Mouse (Mus musculus) stomach, postnatal 0 days (tissue): ENCODE data around the gene Dcst1. TPM values are rescaled to one million over a fixed set of nuclear protein-coding genes. Genes with fewer than 3 reads are reported as not detected.

ENCODE experiments used
- ATAC-seq: fragments of 200-750 bp; cut with Nextera tagmentation; 2 replicates; pipeline ENCODE4 v1.8.0; 2017; ENCODE audit not compliant: low FRiP score, low TSS enrichment
- DNase-seq: peaks from one replicate; pipeline ENCODE4 v3.0.0-alpha.2; 2016; ENCODE audit warnings: low spot score
- H3K27ac ChIP-seq: fragments of 300-500 bp; sonication (generic); replicated peaks from 2 replicates; pipeline ENCODE4 v1.5.1; 2014; ENCODE audit warnings: mild to moderate bottlenecking, control low read depth
- H3K27me3 ChIP-seq: fragments of 300-500 bp; sonication (generic); 2 replicates; pipeline ENCODE4 v1.6.1; 2014; ENCODE audit warnings: low read length; ENCODE audit not compliant: control insufficient read depth, insufficient read depth
- H3K36me3 ChIP-seq: fragments of 300-500 bp; sonication (generic); 2 replicates; pipeline ENCODE4 v1.6.1; 2014; ENCODE audit warnings: low read length, mixed read lengths; ENCODE audit not compliant: control insufficient read depth, insufficient read depth
- H3K4me1 ChIP-seq: fragments of 300-500 bp; sonication (generic); replicated peaks from 2 replicates; pipeline ENCODE4 v1.6.1; 2014; ENCODE audit warnings: antibody characterized with exemption; ENCODE audit not compliant: control insufficient read depth, insufficient read depth
- H3K4me2 ChIP-seq: fragments of 300-500 bp; sonication (generic); replicated peaks from 2 replicates; pipeline ENCODE4 v1.6.1; 2014; ENCODE audit warnings: low read depth, mild to moderate bottlenecking, control low read depth, moderate library complexity
- H3K4me3 ChIP-seq: fragments of 300-500 bp; sonication (generic); 2 replicates; pipeline ENCODE4 v1.5.1; 2014; ENCODE audit warnings: low read depth, low read length, control low read depth
- H3K9ac ChIP-seq: fragments of 300-500 bp; sonication (generic); 2 replicates; pipeline ENCODE4 v1.6.1; 2014; ENCODE audit warnings: mild to moderate bottlenecking, low read length, control low read depth, mixed read lengths
- H3K9me3 ChIP-seq: fragments of 300-500 bp; sonication (generic); 2 replicates; pipeline ENCODE4 v1.6.1; 2016; ENCODE audit warnings: low read length; ENCODE audit not compliant: control insufficient read depth
- CTCF ChIP-seq: IDR thresholded peaks from 2 replicates; pipeline ENCODE4 v1.5.1; 2016; ENCODE audit warnings: antibody characterized with exemption, low read depth, mild to moderate bottlenecking, moderate library complexity
- EP300 ChIP-seq: optimal IDR thresholded peaks from 2 replicates; pipeline ENCODE3; 2016; ENCODE audit warnings: antibody characterized with exemption
- WGBS: fragments of 180-500 bp; shearing (Covaris S2); extraction: QIAGEN DNeasy Blood & Tissue Kit; methylation state at CpG from one replicate; pipeline ENCODE4 v1.1.7; 2014; 5-methylcytosine and 5-hydroxymethylcytosine counted together
- polyA plus RNA-seq: library from polyadenylated mRNA; unstranded; fragments of >200 nt; fragmentation: Nextera tagmentation; extraction: Ambion mirVana; gene quantifications from 2 replicates; pipeline ENCODE4 v1.2.1, GENCODE M21; 2015

The Dcst1 gene
- polyA plus RNA-seq, 1 experiment from 2014 or later, result 0.29 TPM

GRCm38 (mm10) chr3:89321183-89322130, 43.6 kb downstream of the Dcst1 start:
- peaks cover 13% of the 10 kb centered on the region for H3K4me1 ChIP-seq
- DNase-seq, result peak; percentile 42

GRCm38 (mm10) chr3:89320581-89321182, 44.4 kb downstream of the Dcst1 start:
- Histone ChIP-seq H3K4me2 (peak overlapping the region; percentile 99), H3K4me3 (peak overlapping the region; percentile 56), H3K9ac (peak overlapping the region; percentile 47), H3K36me3 (no peaks in the 10 kb centered on the region), H3K27me3 (no peaks in the 10 kb centered on the region), H3K9me3 (no peaks in the 10 kb centered on the region), H3K27ac (no peak overlapping the region; the same call in 1 of the 2 replicates), H3K4me1 (peaks cover 13% of the 10 kb centered on the region)
- peak; percentile 54 for DNase-seq
- under 1% methylated on average over 40 of the region's 41 CpGs for WGBS
- TF ChIP-seq EP300 (no peak), CTCF (no peak)
- no peak for ATAC-seq

More at GRCm38 (mm10) chr3:89321183-89322130, 43.6 kb downstream of the Dcst1 start:
- H3K9ac ChIP-seq, result peak overlapping the region; percentile 47
- TF ChIP-seq CTCF (no peak), EP300 (no peak)
- no peaks in the 10 kb centered on the region for H3K27me3 ChIP-seq
- H3K9me3 ChIP-seq, result no peaks in the 10 kb centered on the region
- no peak for ATAC-seq
- peak overlapping the region; percentile 99 for H3K4me2 ChIP-seq
- 1% methylated on average over 64 of the region's 66 CpGs for WGBS
- H3K4me3 ChIP-seq, result peak overlapping the region; percentile 56
- H3K27ac ChIP-seq, result no peak overlapping the region; the same call in 1 of the 2 replicates
- no peaks in the 10 kb centered on the region for H3K36me3 ChIP-seq

- Histone ChIP-seq H3K9me3 (no peaks in the 10 kb centered on the region), H3K27ac (0 out of 2 replicates have a peak overlapping the region, but pooled peaks have one; percentile 30), H3K4me2 (peak overlapping the region; percentile 99), H3K36me3 (no peaks in the 10 kb centered on the region), H3K9ac (peak overlapping the region; percentile 49; the same call in 1 of the 2 replicates), H3K4me3 (peak overlapping the region; percentile 56), H3K27me3 (no peaks in the 10 kb centered on the region), H3K4me1 (peaks cover 15% of the 10 kb centered on the region)
- TF ChIP-seq EP300 (no peak), CTCF (no peak)
- no peak for ATAC-seq
- DNase-seq, result peak; percentile 37
- WGBS, result 3% methylated on average over 51 of the region's 58 CpGs
Measured at GRCm38 (mm10) chr3:89319591-89320350, 45.3 kb downstream of the Dcst1 start.

- TF ChIP-seq EP300, result no peak
- TF ChIP-seq CTCF, result no peak
- H3K4me1 ChIP-seq, result peaks cover 15% of the 10 kb centered on the region
- peak overlapping the region; percentile 56 for H3K4me3 ChIP-seq
- H3K9me3 ChIP-seq, result no peaks in the 10 kb centered on the region
- ATAC-seq, result no peak
- no peaks in the 10 kb centered on the region for H3K36me3 ChIP-seq
- 30% methylated on average over 21 of the region's 21 CpGs for WGBS
- no peak for DNase-seq
- no peaks in the 10 kb centered on the region for H3K27me3 ChIP-seq
- H3K27ac ChIP-seq, result 0 out of 2 replicates have a peak overlapping the region, but pooled peaks have one; percentile 30
- H3K9ac ChIP-seq, result peak overlapping the region; percentile 49; the same call in 1 of the 2 replicates
- peak overlapping the region; percentile 99 for H3K4me2 ChIP-seq
Measured at GRCm38 (mm10) chr3:89318971-89319590, 46.0 kb downstream of the Dcst1 start.

GRCm38 (mm10) chr3:89318316-89318715, 46.7 kb downstream of the Dcst1 start:
- H3K4me1 ChIP-seq, result peaks cover 15% of the 10 kb centered on the region
- peak overlapping the region; percentile 58; the same call in 1 of the 2 replicates for H3K27ac ChIP-seq
- no peaks in the 10 kb centered on the region for H3K9me3 ChIP-seq
- no peak for TF ChIP-seq EP300
- no peak for TF ChIP-seq CTCF
- no peaks in the 10 kb centered on the region for H3K27me3 ChIP-seq
- no peak overlapping the region for H3K9ac ChIP-seq
- ATAC-seq (no peak), DNase-seq (no peak)
- WGBS, result 62% methylated on average over 8 of the region's 8 CpGs
- no peak overlapping the region for H3K4me3 ChIP-seq
- no peak overlapping the region for H3K4me2 ChIP-seq
- H3K36me3 ChIP-seq, result no peaks in the 10 kb centered on the region
